Mouse (Mus musculus) small intestine, adult 2 months (tissue): ENCODE results near the gene Tmem120a.

ENCODE experiments used
- CTCF ChIP-seq: fragments of 200-500 bp; IDR thresholded peaks from 2 replicates; pipeline ENCODE4 v1.5.1; 2012; ENCODE audit warnings: low read depth, mild to moderate bottlenecking, control low read depth, inconsistent platforms, low read length, moderate library complexity, mixed read lengths; ENCODE audit not compliant: insufficient replicate concordance, insufficient read length; ENCODE audit errors: extremely low read depth
- POLR2A ChIP-seq: fragments of 200-500 bp; IDR thresholded peaks from 2 replicates; pipeline ENCODE4 v1.6.1; 2012; ENCODE audit warnings: low read depth, mild to moderate bottlenecking, control low read depth, inconsistent platforms, low read length, moderate library complexity

DNA sequence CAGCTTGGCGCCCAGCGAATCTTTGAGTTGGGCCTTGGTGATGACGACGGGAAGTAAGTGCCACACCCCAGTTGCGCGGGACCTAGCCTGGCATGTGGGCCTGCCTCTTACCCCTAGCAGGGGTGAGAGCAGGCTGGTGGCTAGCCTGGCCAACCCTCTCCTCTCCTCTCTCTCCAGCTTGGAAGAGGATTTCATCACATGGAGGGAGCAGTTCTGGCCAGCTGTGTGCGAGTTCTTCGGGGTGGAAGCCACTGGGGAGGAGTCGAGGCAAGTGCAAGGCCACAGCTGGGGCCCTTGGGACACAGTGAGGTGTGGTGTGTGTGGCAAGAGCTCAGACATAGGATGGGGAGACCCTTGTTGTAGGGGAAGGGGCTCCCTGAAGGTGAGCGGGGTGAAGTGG, 13.3 kb downstream of the Tmem120a start:
- no peak for TF ChIP-seq CTCF
- TF ChIP-seq POLR2A, result no peak
